In the genomic region with DNA sequence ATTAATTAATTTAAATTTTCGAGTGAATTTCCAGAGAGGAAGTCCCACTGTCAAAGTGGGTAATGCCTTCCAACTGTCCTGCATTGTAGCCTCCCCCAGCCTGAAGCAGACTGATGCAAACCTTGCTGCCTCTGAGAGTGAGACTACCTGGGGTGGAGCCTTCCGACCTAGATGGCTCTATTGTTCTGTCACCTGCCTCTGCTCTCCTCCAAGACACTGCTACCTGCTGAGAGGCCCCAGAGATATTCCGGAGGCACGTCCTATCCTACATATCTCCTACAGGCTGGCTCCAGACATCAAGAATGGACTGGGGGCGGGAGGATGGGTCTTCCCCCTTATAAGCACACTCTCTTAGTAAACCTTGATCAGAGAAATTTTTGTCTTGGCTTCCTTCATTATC, we compare ENCODE assay signal across 28 mouse cellular contexts. TPM values are rescaled to one million over a fixed set of nuclear protein-coding genes. Genes with fewer than 3 reads are reported as not detected.
A peak's percentile ranks its signal among the peaks of the same experiment; 100 is the strongest.
DNase-seq lines count a peak whose midpoint lies in the region; ATAC-seq lines count a peak whose summit lies in the region.
"Had no signal": no experiment of that assay in that cellular context is flagged by ENCODE, and none has a peak within 500 bp of the region (broad histone marks: within the 10 kb centered on the region; RNA-seq: fewer than 3 reads in every experiment).

No protein-coding gene starts in this region.

- peaks cover 25% of the 10 kb centered on the region for H3K36me3 ChIP-seq in midbrain, embryonic 11.5 days (ENCODE audit: control insufficient read depth, insufficient read depth, low read length)
- H3K36me3 ChIP-seq in midbrain, embryonic 13.5 days: peaks cover 61% of the 10 kb centered on the region
- peaks cover 87% of the 10 kb centered on the region for H3K36me3 ChIP-seq in heart, embryonic 10.5 days

- H3K4me2 ChIP-seq in midbrain, embryonic 11.5 days: no peak overlapping the region
- no peak overlapping the region for H3K4me2 ChIP-seq in midbrain, embryonic 13.5 days (replicated peaks)
- H3K4me2 ChIP-seq: embryonic facial prominence, embryonic 13.5 days; embryonic facial prominence, embryonic 15.5 days; forebrain, embryonic 12.5 days had no signal

- no peak for ATAC-seq in midbrain, embryonic 11.5 days (ENCODE audit: low FRiP score)
- ATAC-seq in midbrain, embryonic 13.5 days: no peak
- ATAC-seq: activated CD4-positive, CD25-positive, alpha-beta regulatory T cell, adult 4 months; CD4-positive, CD25-positive, alpha-beta regulatory T cell, adult 4 months; forebrain, embryonic 14.5 days; forebrain, embryonic 16.5 days; Patski had no signal

- no peak overlapping the region for H3K9ac ChIP-seq in midbrain, embryonic 11.5 days (ENCODE audit: low read length)
- H3K9ac ChIP-seq in midbrain, embryonic 13.5 days (replicated peaks): no peak overlapping the region
- H3K9ac ChIP-seq: embryonic facial prominence, embryonic 13.5 days; embryonic facial prominence, embryonic 15.5 days; forebrain, embryonic 12.5 days had no signal

- no peaks in the 10 kb centered on the region for H3K4me1 ChIP-seq in midbrain, embryonic 11.5 days (ENCODE audit: control insufficient read depth, insufficient read depth, low read length)
- H3K4me1 ChIP-seq in midbrain, embryonic 13.5 days (replicated peaks): peaks cover 15% of the 10 kb centered on the region
- H3K4me1 ChIP-seq in heart, embryonic 10.5 days: no peaks in the 10 kb centered on the region
- H3K4me1 ChIP-seq: embryonic facial prominence, embryonic 15.5 days had no signal

- no peak overlapping the region for H3K4me3 ChIP-seq in midbrain, embryonic 11.5 days (ENCODE audit: low read depth, low read length)
- H3K4me3 ChIP-seq in midbrain, embryonic 13.5 days (replicated peaks): no peak overlapping the region
- no peak overlapping the region for H3K4me3 ChIP-seq in heart, embryonic 10.5 days
- H3K4me3 ChIP-seq: embryonic facial prominence, embryonic 13.5 days; embryonic facial prominence, embryonic 15.5 days; erythroblast, embryonic 14.5 days; forebrain, embryonic 10.5 days; forebrain, embryonic 12.5 days had no signal

- DNase-seq in midbrain, embryonic 11.5 days (ENCODE audit: low spot score, missing footprints): peak; percentile 14
- DNase-seq in ES-CJ7 (ENCODE audit: low read depth, low spot score) (peak; percentile 95), R1 (ENCODE audit: low read depth, low spot score) (peak; percentile 97)
- no peak for DNase-seq in layer of hippocampus, postnatal 36 days
- DNase-seq in heart, embryonic 10.5 days (ENCODE audit: low spot score): no peak
- no peak for DNase-seq in cerebellum, adult 9-11 months
- DNase-seq: adrenal gland, adult 8-10 months; adrenal gland, postnatal 14 days; adrenal gland, postnatal 36 days; B cell, adult 2 months; cerebellum, adult 11-12 months; cerebellum, adult 2 months; cerebellum, adult 9-10 months; cerebellum, postnatal 14 days; cerebellum, postnatal 36 days; embryo, embryonic 11 days had no signal

- no peak overlapping the region for H3K27ac ChIP-seq in midbrain, embryonic 11.5 days (ENCODE audit: low read depth, low read length)
- no peak overlapping the region for H3K27ac ChIP-seq in midbrain, embryonic 13.5 days
- no peak overlapping the region for H3K27ac ChIP-seq in heart, embryonic 10.5 days
- H3K27ac ChIP-seq: embryonic facial prominence, embryonic 13.5 days; embryonic facial prominence, embryonic 15.5 days; forebrain, embryonic 10.5 days; forebrain, embryonic 12.5 days had no signal

- no peaks in the 10 kb centered on the region; the same call in 1 of the 2 replicates for H3K9me3 ChIP-seq in midbrain, embryonic 11.5 days (ENCODE audit: control insufficient read depth, low read length)
- no peaks in the 10 kb centered on the region for H3K9me3 ChIP-seq in midbrain, embryonic 13.5 days
- H3K9me3 ChIP-seq in heart, embryonic 10.5 days: no peaks in the 10 kb centered on the region
- H3K9me3 ChIP-seq: embryonic facial prominence, embryonic 13.5 days; embryonic facial prominence, embryonic 15.5 days; forebrain, embryonic 12.5 days had no signal

- no peaks in the 10 kb centered on the region for H3K27me3 ChIP-seq in midbrain, embryonic 11.5 days (ENCODE audit: control insufficient read depth, insufficient read depth, low read length)
- no peaks in the 10 kb centered on the region for H3K27me3 ChIP-seq in midbrain, embryonic 13.5 days
- no peaks in the 10 kb centered on the region for H3K27me3 ChIP-seq in heart, embryonic 10.5 days (ENCODE audit: insufficient read depth, poor library complexity, severe bottlenecking)
- H3K27me3 ChIP-seq: CH12.LX; embryonic facial prominence, embryonic 13.5 days; embryonic facial prominence, embryonic 15.5 days; forebrain, embryonic 12.5 days; Patski had no signal

- 77% methylated on average over 5 of the region's 5 CpGs for WGBS in midbrain, embryonic 11.5 days
- 82% methylated on average over 5 of the region's 5 CpGs for WGBS in midbrain, embryonic 13.5 days
- WGBS in heart, embryonic 10.5 days: 89% methylated on average over 5 of the region's 5 CpGs

RNA-seq across cellular contexts. Expression of a gene that starts 22.0 kb away (rescaled TPM):
- polyA plus RNA-seq in midbrain, embryonic 11.5 days (2014; fragmentation: Nextera tagmentation; extraction: Ambion mirVana): 57.5 and 59.7 TPM in 2 replicates
- 137 and 160 TPM in 2 replicates for polyA plus RNA-seq in midbrain, embryonic 13.5 days (2015; fragmentation: Nextera tagmentation; extraction: Ambion mirVana)
- total RNA-seq in layer of hippocampus, postnatal 36 days (2021): 100 to 1,000 TPM; 149 to 174 TPM
- polyA plus RNA-seq in heart, embryonic 10.5 days (2016; fragmentation: Nextera tagmentation; extraction: Ambion mirVana): 47.7 and 59.8 TPM in 2 replicates

RNA-seq across cellular contexts. Expression of a gene that starts 25.9 kb away (rescaled TPM):
- polyA plus RNA-seq in midbrain, embryonic 11.5 days (2014; fragmentation: Nextera tagmentation; extraction: Ambion mirVana): 1.1 and 1.5 TPM in 2 replicates
- polyA plus RNA-seq in midbrain, embryonic 13.5 days (2015; fragmentation: Nextera tagmentation; extraction: Ambion mirVana): 1.6 and 2.2 TPM in 2 replicates
- total RNA-seq in layer of hippocampus, postnatal 36 days (2021): 1 to 10 TPM; 2.8 to 2.9 TPM
- polyA plus RNA-seq in heart, embryonic 10.5 days (2016; fragmentation: Nextera tagmentation; extraction: Ambion mirVana): 3.0 and 3.4 TPM in 2 replicates
- polyA plus RNA-seq: Patski had no signal

RNA-seq across cellular contexts. Expression of a gene that starts 28.4 kb away (rescaled TPM):
- polyA plus RNA-seq in midbrain, embryonic 11.5 days (2014; fragmentation: Nextera tagmentation; extraction: Ambion mirVana): 277 and 302 TPM in 2 replicates
- 156 and 162 TPM in 2 replicates for polyA plus RNA-seq in midbrain, embryonic 13.5 days (2015; fragmentation: Nextera tagmentation; extraction: Ambion mirVana)
- 100 to 1,000 TPM; 184 to 191 TPM for total RNA-seq in layer of hippocampus, postnatal 36 days (2021)
- 219 and 228 TPM in 2 replicates for polyA plus RNA-seq in heart, embryonic 10.5 days (2016; fragmentation: Nextera tagmentation; extraction: Ambion mirVana)

Comparison
In these comparisons a context has a peak if more than half of its experiments do, and no peak if none do; other contexts are left out.
1. DNase-seq: peak in midbrain, embryonic 11.5 days (single experiment), ES-CJ7 (single experiment) and R1 (single experiment); none in layer of hippocampus, postnatal 36 days (0 of 2), heart, embryonic 10.5 days (single experiment) and cerebellum, adult 9-11 months (single experiment).